Mouse (Mus musculus): Measurements from ENCODE around the gene Agpat1.

GRCm38 (mm10) chr17:34630761-34631301, 26.8 kb downstream of the Agpat1 start:
- TF ChIP-seq CTCF (IDR thresholded peaks at IDR 0.05; ENCODE audit: borderline replicate concordance, extremely low read depth, insufficient read depth, insufficient read length) (no peak), POLR2A (IDR thresholded peaks at IDR 0.05; ENCODE audit: borderline replicate concordance, extremely low read depth, insufficient read depth, insufficient read length, poor library complexity, severe bottlenecking) (no peak)
